Mouse (Mus musculus) cerebellum, adult 11 months (tissue): ENCODE results near the gene Pdpn.
"Not testable (repeated sequence)": the region's sequence is repeated elsewhere in the genome, so short reads cannot be mapped to it uniquely, and the experiment has no call there.

Source experiments
- DNase-seq: peaks from one replicate; pipeline ENCODE4 v3.0.0; 2022

Pdpn gene

GRCm38 (mm10) chr4:143299325-143300070, at the start of gene Pdpn:
Gene Pdpn, minus strand, starts transcription at chr4:143299564.
- no peak for DNase-seq

- DNase-seq, result no peak
These were observed 49.3 kb upstream of the Pdpn start for GRCm38 (mm10) chr4:143348678-143349077.

DNA sequence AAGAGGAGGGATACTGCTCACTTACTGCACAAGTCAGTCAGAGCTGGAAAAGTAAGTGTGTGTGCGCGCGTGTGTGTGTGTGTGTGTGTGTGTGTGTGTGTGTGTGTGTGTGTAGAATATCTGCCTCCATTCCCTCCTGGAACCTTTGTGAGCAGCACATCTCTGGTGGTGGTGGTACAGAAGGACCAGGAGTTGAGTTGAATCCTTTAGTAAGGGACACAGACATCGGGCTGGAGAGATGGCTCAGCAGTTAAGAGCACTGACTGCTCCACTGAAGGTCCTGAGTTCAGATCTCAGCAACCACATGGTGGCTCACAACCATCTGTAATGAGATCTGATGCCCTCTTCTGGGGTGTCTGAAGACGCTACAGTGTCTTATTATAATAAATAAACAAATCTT, 46.1 kb upstream of the Pdpn start:
- DNase-seq, result not testable (repeated sequence)

DNA sequence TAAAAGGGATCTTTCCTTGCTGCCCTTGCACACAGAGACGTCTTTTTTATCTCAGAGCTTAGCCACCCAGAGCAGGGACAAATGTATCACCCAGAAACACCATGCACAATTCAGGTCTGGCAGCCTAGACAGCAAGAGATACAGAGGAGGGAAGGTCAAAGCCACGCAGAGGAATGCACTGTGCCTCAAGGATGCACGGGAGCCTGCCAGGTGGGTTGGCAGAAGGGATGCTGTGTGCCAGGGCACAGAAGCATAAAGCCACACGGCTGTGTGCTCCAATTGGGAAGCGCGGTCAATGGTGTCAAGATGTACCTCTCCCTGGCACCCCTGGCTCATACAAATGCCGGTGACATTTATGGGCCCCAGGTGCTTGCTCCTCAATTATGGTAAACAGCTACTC, 42.1 kb upstream of the Pdpn start:
- no peak for DNase-seq

DNA sequence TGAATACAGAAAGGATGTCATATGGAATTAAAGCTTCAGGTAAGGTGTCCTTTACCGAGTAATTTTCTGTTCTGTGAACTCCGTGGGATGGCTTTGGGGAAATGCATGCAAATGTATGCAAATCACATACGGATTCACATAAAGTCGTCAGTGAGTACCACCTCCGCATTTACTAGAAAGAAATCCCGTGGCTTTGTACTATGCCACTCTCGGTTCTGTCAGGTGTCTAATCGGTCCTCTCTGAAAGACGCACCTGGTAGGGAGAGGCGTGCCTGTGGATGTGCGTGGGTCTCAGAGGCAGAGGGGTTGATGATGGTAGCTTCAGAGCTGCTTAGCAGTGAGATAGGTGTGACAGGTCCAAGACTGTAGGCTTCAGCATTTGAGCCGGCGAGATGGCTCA, 40.4 kb upstream of the Pdpn start:
- no peak for DNase-seq

- DNase-seq, result no peak
These were observed 36.7 kb upstream of the Pdpn start for GRCm38 (mm10) chr4:143336096-143336495.

DNA sequence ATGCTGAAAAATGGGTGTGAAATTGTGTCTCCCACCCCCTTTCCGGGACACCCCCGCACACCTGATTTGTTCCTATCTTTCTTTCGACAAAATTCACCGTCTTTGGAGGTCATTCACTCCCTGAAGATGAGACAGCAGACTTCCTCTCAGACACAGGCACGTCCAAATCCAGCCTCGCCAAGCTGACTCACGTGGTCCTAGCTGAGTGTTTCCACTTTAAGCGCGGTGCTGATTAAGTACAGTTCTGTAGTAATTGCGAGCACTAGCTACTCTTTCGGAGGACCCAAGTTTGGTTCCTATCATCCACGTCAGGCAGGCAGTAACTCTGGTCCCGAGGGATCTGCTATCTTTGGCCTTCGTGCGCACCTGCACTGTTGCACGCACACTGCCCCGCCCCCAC, 35.6 kb upstream of the Pdpn start:
- no peak for DNase-seq

- DNase-seq, result no peak
These were observed 34.8 kb upstream of the Pdpn start for GRCm38 (mm10) chr4:143334145-143334544.

- DNase-seq, result no peak
These were observed 32.4 kb upstream of the Pdpn start for GRCm38 (mm10) chr4:143331787-143332186.

GRCm38 (mm10) chr4:143330566-143330965, 31.2 kb upstream of the Pdpn start:
- DNase-seq, result no peak

DNA sequence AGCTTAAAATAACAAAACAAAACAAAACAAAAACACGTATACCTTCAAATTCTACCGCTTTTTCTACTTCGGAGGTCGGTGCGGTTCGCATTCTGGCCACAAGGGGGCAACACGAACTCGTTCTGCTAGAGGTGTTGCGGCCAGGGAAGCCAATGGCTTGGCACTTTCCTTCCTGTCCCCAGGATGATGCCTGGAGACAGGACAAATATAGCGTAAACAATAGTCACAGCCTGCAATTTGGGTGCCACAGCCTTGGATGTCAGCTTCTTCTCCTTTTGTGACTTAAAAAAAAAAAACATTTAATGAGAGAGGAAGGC, 26.2 kb upstream of the Pdpn start:
- peak; percentile 71 for DNase-seq

GRCm38 (mm10) chr4:143324925-143325624, 25.7 kb upstream of the Pdpn start:
- no peak for DNase-seq

GRCm38 (mm10) chr4:143324176-143324924, 25.0 kb upstream of the Pdpn start:
- no peak for DNase-seq

DNA sequence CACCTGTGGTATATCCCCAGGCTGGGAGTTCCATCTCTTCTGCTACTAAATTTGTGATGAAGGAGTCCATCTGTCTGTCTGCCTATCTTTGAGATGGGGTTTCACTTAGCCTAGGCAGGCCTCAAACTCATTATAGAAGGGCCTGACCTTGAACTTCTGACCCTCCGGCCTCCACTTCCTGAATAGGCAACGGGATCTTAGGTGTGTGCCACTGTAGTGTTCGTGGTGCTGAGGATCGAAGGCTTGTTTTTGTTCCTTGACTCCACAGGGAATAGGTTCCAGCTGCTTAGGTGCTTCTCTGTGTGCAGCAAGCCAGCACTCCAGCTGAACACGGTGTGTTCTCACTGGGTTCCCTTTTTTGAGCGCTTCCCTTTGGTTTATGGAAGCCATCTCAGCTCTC, 13.9 kb upstream of the Pdpn start:
- DNase-seq, result no peak

- DNase-seq, result no peak
These were observed 12.0 kb upstream of the Pdpn start for GRCm38 (mm10) chr4:143311341-143311740.

DNA sequence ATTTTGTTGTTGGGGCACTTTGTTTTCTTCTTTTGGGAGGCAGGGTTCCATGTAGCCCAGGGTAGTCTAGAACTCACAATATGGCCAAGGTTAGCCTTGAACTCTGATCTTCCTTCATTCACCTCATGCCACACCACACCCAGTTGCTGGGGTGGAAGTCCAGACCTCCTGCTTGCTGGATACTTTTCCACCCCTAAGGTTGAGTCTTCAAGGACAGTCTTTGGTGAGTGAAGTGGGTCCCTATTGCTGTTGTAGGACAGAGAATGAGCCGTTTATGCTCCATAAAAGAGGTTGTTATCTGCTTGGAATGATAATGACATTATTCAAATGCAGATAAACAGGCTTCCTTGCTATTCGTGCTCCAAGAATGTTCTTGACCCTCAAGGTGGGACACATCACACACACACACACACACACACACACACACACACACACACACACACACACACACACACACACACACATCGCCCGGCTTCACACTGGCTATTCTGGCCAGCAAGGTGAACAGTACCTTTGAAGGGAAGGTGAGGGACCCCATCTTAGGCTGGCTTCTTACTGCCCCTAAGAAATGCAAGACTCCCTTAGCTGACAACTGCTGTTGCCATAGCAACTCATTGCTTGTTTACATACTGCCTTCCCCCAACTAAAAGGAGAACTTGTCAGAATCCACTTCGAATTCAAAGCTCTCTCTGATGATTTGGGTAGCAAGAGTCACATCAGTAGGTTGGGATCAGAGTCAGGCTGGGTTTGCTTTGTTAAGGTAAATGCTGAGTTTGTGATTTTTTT, 6.8 kb upstream of the Pdpn start:
- DNase-seq, result no peak

DNA sequence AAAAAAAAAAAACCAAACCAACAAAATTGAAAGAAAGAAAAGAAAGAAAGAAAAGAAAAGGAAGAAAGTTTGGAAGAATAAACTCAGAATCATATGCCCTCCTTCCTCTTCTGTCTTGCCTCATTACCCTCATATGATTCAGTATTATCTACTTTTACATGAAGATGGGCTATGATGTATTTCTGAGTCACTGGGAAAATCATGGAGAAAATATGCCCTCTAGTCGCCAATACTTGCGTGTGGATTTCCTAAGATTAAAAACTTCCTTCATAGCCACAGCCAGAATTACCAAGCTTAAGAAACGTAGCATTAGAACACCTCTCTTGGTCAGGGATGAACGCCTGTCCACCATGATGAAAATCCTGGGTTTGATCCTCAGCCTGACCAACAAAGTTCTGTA, 5.7 kb upstream of the Pdpn start:
- no peak for DNase-seq

GRCm38 (mm10) chr4:143302279-143302890, 3.0 kb upstream of the Pdpn start:
- DNase-seq, result no peak

DNA sequence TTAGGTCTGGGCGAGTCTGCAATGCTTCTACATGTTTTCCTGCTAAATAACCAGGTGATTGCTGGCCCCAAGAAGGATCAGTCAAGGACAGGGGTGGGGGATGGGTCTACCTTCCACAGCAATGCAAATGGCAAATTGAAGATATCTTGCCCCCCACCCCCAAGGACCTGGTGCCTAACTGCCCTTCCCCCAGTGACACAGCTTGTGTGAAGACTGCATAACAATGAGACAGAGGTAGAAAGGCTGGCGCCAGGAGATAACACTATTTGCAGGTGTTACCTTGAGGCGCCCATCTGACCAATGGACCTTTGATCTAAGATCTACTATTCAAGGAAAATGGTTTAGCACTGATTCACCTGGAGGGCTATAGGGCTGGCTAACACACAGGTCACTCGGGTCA, 2.5 kb upstream of the Pdpn start:
- no peak for DNase-seq

DNA sequence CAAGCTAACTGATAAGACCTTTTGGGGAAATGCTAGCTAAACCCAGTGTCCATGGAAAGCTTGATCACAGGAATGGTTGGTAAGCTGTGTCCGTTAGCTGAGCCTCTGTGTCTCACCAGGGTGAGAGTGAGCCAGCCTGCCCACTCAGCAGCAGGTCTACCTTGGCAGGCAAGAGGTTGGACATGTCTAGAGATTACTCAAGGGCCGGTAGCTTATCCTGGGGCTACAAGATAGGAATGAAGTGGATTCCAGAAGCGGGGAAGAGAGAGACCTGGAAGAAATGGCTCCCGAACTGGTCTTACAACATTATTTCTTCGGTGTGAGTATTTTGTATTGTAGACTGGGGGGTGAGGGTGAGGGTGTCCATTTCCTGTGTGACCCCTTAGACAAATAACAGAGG, 1.7 kb upstream of the Pdpn start:
- DNase-seq, result no peak

GRCm38 (mm10) chr4:143300113-143300688, 837 bp upstream of the Pdpn start:
- no peak for DNase-seq
